Mouse (Mus musculus) layer of hippocampus, adult 8-10 months (tissue): ENCODE measurements around the gene Glis1. TPM values are rescaled to one million over a fixed set of nuclear protein-coding genes. Genes with fewer than 3 reads are reported as not detected.

ENCODE experiments used
- DNase-seq, 2 experiments: peaks; one replicate each; pipeline ENCODE4 v3.0.0; 2022; ENCODE audit warnings: low spot score in 2 of 2
- total RNA-seq, 4 experiments: library from RNA; stranded (reverse); gene quantifications; 2 replicates each; pipeline ENCODE4 v1.2.4; 2022

Glis1 gene
- total RNA-seq, 4 experiments from 2014 or later: 0.99 to 3.1 (median 1.6) TPM

DNA sequence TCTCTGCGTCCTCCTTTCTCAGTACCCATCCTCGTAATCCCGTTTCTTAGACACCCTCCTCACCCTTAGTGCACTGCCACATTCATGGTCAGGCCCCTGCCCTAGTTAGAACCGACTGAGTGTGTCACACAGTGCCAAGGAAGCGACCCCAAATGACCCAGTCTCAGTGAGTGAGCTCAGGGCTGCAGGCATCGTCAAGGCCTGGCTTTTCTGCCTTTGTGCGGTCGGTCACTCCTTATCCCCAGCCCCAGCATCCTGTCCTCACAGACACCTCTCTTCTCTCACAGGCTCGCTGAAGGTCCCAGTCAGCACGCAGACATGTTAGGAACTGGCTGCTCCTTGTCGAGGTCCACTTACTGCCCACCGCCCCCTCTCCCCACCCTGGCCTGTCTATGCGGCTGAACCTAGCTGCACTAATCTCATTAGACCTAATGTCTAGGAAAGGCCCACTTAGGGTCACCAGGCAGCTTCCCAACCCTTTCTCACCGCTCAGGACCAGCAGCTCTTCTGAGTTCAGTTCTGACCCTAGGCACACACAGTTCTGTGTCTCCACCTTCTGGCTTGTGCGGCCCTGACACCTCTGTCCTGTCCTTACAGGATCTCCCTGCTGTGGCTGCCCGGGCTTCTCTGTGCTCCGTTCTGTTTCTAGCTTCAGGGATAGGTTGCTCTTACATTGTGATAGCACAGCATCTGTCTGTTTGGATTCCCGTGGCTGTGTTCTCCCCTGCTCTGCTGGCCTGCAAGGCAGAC is 18.1 kb downstream of the Glis1 start:
- no peak for DNase-seq

DNA sequence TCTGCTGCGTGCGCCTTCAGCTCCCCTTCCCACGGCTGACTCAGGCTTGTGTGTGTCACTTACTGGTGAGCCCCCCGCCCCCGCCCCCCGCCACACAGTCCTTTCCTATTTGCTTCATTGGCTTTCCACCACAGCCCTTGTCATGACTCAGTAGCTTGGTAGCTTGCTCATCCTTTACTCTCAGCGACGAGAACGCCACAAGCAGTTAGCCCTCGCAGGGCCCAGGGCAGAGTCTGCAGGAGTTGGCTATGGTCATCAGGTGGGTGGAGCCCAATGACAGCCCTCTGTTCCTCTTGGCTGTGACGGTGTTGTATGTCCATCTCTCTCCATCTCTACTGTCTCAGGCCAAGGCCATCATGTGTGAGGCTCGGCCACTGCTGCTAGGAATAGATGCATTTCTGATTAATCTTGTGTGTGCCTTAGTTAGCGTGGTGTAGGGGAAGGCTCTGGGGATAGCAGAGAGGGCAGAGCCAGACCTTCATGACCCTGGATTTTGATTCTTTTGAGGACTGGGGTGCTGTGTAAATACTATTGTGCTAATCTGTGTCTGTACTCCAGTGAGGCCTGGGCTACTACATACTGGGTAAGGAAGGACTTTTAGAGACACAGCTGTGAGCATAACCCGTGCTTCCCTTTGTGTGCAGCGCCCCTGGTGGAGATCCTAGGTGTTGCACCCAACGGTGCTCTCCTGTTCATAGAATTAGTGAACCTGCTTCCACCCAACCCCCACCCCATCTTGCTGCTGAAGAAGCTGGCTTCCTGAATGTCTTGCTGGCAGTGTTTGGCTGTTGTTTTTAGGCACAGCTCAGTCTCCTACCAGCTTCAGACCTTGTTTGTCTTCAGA is 19.0 kb downstream of the Glis1 start:
- DNase-seq: peak; percentile 65 to 84

DNA sequence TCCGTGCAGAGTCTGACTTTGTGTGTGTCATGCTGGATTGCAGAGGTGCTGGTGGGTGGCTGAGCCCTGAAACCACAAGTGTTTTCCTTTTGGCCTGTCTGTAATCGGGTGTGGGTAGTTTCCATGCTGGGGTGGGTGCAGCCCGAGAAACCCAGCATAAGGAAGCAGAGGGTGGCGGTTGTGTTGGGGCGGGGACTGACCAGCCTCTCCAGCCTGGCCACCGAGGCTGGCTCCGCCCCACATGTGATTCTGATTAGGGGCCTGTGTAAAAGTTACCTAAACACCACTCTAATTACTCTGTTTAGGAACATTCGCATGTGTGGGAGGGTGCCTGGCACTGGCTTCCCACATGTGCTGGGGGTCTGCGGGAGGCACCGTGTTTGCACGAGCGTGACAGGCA is 23.2 kb downstream of the Glis1 start:
- DNase-seq: no peak

DNA sequence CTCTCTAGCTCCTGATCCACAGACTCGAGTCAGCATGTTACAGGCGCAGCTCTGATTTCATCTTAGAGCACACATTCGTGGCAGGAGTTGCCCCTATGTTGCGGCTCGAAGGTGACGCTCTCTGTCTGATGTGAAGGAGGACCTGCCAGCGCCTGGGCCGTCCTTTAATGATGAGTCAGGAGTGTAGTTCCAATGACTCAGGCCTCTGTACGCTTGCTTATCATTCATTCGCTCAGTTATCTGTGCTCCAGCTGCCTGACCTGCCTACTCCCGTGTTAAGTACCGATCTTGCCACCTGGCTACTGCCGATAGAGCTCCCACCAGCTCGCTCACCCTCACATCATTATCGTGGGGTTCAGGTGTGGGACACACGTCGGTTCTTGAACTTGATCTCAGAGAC is 24.5 kb downstream of the Glis1 start:
- no peak for DNase-seq

DNA sequence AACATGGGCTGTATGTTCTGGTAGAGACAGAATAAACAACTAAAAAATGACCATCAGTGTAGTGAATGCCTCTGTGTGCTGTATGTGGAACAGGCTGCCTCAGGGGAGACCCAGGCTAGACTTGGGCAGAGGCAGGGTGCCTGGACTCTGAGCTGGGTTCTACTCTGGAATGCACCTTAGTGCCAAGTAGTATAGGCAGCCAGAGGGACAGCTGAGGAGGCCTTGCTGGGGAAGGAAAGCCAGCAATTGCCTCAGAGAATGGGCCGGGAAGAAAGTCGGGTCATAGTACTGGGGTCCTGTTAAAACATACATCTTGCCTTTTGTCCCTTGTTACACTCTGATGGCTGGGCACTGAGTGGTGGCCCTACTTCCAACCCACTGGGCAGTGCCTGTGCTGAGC is 25.1 kb downstream of the Glis1 start:
- DNase-seq: no peak

DNA sequence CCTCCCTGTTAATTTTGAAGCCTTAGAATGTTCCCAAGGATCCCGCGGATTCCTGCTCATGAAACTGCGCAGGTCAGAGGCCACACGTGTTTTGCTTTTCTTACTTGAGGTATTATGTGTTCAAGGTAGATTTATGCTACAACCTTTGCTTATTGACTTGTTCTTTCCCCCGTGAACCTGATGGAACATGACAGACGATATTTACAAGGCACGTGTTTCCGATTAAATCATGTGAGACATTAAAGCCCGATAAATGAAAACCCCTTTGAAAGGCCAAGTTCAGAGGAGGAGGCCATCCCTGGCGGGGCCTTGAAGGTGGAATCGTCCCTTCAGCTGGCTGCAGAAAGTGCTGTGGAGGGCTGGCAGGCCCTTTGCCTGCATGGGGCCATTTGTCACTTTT is 26.1 kb downstream of the Glis1 start:
- no peak for DNase-seq

DNA sequence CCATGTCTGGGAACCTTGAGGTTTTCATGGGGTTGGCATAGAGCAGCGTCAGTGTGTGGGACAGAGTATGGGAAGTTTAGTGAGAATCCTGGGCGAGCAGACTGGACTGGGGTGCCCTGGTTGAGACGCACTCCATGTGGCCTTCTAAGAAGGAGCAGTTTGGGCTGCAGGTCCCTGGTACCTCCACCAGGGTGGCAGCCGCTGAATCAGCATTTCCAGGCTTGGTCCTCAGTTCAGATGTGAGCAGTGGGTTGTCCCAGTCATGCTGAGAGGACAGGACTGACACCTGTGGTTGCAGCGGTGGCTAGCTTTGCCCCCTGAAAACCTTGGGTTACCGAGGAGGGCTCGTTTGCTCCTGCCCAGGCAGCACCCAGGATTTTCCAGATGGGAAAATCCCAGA is 33.4 kb downstream of the Glis1 start:
- DNase-seq: no peak

DNA sequence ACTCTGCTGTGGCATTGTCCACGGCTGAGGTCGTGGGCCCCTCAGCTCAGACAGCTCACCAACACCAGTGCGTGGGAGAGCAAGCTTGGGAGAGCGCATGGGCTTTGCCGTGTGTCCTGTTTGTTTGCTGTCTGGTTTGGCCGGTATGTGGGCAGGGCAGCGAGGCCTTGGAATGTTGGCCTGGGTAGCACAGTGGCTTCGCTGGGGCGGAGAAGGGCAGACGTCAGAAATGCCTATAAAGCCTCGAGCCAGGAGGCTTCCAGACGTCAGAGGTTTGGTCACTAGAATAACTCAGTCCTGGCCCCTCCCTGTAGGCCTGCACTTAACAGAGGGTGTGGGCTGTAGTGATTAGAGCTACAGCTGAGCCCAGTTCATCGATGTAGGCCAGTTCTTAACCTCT is 33.9 kb downstream of the Glis1 start:
- DNase-seq: no peak

DNA sequence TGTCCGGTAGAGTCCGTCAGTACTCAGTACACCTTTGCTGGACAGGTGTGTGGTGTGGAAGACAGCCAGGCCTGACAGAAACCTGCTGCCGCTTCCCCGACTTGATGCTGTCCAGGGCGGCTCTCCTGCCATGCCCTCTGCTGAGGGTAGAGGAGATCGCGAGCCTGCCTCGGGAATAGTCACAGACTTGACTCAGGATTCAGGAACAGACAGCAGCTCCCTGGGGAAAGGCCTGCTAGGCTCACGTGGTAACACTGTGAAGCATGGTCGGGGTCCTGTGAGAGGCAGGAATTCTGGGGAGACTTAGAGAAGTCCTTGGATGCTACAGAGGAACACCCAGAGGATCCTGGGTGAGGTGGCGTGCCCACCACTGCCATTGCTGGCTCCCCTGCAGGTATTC is 34.4 kb downstream of the Glis1 start:
- DNase-seq: no peak

DNA sequence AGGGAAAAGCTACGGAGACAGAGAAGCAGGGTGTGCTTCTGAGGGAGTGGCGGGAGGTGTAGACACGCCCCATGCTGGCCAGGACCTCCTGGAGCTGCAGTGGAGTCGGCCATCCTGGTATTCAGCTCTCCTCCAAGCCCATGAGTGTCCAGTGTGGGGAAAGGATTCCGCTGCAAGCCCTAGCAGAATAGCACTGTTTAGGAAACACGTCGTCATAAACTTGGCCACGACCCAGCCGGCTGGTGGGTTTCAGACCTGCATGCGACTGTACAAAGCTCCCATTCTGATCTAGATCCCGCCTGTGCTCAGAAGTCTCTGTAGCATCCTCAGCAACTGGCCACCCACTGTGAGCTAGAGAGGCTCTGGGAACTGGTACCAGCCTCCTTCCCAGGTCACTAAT is 41.9 kb downstream of the Glis1 start:
- no peak for DNase-seq

DNA sequence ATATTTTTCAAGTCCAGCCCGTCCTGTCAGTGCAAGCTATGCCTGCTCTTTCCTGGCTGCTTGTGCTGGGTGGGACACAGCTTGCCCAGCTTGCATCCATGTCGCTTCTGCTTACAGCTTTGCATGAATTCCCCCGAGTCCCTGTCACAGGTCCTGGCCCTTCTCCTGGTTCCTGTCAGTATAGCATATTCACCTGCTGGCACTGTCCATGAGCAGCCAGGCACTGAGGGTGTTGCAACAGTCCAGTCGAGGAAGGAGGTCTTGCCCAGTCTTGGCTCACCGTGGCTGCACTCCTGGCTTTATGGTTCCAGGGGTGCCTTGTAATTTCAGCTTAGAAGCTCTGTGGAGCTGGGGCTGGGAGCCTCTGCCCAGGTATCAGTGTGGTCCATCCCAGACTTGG is 44.6 kb downstream of the Glis1 start:
- DNase-seq: no peak

DNA sequence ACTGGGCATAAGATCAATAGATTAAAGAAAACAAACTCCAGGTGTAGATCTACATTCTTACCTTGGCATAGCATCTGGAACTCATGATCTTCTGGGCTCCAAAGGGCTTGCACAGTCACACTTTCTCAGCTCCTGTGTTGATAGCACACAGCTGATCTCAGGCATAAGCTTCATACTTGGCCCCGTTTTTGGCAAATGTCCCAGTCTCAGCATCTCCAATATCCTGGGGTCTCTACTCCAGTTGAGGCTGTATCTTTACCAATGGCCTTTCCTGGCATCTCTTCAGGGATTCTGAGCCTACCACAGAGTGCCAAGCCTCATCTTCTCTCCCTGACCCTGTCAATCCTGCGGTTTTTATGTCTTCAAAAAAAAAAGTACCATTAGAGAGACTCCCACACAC is 48.1 kb downstream of the Glis1 start:
- no peak for DNase-seq

DNA sequence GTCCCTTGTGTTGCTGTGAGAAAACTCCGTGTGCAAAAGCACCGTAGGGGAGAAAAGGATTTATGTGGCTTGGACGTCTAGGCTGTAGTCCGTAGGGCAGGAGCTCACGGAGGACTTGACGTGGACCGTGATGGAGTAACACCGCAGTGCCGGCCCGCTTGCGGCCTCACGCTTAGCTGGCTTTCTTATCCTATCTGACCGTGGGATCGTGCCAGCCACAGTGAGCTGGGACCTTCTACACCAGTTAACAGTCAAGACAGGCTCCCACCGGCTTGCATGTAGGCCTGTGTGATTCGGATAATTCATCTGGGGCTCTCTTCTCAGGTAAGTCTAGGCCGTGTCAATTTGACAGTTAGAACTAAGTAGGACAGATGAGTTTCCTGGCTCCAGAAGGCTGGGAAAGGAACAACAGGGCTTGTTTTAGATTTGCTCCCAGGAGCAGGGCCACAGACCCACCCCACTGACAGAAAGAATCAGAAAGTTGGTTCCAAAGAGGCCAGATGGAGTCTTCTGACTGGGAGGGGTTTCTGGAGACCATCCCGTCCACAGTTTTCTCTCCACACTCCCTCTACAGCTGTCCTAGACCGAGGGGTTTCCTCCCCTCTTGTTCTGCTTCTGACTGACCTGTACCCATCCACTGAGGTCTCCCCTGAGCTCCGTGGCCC is 49.3 kb downstream of the Glis1 start:
- DNase-seq: no peak

DNA sequence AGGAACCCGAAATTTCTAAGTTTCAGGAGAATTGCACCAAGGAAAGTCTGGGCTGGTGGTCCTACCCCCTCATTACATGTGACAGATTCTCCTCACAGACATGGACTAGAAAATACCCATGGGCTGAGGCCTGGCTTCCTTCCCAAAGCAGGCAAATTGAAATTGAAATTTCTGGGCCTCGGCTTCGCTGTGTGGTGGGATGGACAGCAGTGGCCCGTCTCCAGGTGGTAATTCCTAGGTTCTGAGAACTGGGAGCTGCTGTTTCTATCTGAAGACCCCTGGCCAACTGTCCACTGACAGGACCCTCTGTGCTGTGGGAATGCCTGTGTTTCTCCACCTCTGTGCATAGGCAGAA is 49.8 kb downstream of the Glis1 start:
- DNase-seq: no peak

DNA sequence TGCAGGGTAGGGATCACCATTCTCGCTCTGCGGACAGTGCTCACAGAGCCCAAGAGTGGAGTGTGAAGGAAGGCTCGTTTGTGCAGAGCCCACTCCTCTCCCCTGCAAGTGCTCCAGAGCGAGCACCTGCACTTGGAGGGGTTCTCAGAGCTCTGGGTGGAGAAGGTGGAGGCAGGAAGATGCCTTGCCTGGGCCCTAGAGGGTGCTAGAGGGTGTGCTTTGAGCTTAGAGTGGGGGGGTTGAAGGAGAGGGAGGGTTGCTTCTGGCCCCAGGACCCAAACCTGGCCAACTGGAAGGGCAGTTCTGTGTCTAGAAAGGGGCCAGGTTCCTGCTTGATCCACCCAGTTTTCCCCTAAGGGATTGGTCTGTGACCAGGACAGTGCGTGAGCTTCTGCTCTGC is 51.5 kb downstream of the Glis1 start:
- DNase-seq: no peak

DNA sequence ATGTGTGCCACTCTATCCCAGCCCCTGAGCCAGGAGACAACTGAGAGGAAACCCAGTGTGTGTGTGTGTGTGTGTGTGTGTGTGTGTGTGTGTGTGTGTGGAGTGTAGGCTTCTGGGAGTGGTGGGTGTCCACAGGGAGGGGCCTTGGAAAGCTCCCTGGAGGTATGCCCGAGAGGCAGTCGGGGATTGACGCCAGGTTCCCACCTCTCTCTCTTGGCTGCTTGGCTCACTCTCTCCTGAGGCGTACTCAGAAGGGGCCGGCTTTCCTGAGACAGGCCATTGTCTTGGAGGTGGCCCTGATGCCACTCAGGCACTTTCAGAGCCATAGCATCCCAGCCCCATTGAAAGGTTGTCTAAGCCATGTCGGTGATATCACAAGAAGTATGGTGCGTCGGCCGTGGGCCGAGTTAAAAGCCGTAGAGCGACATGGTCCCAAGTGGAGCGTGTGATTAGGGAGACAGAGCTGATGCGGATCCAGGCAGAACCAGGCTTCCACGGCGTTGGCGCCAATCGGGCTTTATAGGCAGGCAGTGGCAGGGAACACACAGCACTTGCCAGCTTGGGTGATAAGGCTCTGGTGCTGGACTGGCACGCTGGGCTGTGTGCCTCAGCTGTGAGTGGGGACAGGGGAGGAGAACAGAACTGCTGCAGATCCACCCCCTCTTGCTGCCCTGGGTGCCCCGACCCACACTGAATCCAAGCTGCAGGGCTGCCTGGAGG is 54.9 kb downstream of the Glis1 start:
- DNase-seq: no peak

DNA sequence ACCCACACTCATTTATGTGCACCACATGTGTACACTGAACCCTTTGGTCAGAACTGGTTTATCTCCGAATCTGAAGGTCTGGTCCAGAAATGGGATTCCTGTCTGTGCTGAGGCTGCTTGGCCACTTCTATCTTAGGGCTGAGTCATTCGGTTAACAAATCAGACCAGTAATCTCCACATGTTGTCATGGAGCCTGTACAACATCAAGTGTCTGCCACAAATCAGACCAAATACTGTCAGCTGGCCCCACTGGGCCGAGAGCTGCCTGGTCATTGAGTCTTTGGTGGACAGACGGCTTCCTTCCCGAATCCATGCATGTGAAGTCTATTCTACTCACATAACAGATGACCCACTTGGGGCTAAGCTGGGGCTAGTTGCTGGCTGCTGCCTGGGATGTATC is 58.6 kb downstream of the Glis1 start:
- DNase-seq: no peak

DNA sequence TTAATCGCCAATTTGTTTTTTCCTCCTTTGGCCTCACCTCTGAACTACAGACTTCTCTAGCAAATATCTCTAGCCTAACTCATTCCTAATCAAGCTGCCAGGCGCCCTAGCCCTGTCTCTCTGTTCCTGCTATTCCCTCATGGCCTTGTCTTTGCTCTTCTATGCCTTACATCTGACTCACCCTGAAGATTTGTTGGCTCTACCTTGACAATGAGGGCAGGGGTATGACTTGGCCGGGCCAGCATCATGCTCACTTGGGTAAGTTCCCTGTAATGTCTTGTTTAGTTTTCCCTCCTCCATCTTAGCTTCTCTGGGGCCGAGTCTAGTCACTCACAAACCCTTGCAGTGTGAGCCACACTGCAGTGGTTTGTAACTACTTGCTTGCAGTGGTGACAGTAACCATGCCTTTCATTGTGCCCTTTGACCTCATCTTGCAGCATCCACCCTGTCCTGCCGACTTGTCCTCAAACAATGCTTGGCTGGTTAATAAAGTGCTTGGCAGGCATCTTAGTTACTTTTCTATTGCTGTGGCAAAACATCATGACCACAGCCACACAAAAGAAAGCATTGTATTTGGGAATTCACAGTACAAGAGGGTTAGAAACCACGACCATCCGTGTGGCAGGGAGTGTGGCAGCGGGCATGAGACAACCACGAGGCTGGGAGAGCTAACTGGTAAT is 61.5 kb downstream of the Glis1 start:
- no peak for DNase-seq

DNA sequence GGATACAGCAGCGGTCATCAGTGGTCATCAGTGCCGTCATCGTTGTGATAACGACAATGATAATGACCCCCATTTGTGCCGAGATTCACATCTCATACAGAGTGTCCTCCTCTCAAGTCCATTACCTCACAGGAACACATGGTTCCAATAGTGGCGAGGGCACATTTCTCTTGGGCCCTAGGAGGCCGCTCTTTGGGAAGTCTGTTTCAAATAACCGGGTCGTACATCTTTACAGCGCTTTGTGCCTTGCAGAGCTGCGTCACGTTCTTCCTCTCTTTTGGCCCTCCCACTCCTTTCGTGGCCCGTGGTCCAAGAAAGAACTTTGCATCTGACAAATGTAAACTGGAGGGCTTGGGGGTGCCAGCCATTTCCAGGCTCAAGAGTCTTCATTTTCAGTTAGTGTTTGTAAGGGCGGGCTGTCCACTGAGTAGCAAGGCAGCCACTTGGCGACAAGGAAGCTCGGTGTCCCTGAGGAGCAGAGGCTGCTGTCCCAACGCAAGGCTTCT is 63.1 kb downstream of the Glis1 start:
- no peak for DNase-seq

DNA sequence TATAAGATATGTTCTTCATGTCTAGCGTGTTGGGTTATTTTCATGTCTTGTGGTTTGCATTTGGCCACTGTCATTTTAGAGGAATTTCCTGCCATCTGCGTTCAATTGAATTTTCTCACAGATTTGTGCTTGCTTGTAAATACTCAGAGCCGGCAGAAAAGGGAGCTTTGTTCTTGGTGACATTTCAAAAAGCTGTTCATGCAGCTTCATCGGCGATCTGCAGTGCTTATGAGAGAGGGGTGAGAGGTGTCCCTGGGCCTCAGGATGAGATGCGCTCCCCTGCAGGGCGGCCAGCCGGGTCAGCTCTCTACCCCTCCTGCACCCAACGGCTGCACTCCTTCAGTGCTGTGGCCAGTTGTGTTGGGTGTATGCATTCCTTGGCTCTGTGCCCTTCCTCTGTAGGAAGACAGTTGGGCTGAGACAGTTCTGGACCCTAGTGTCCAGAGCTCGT is 68.2 kb downstream of the Glis1 start:
- peak; percentile 34 to 42 for DNase-seq

DNA sequence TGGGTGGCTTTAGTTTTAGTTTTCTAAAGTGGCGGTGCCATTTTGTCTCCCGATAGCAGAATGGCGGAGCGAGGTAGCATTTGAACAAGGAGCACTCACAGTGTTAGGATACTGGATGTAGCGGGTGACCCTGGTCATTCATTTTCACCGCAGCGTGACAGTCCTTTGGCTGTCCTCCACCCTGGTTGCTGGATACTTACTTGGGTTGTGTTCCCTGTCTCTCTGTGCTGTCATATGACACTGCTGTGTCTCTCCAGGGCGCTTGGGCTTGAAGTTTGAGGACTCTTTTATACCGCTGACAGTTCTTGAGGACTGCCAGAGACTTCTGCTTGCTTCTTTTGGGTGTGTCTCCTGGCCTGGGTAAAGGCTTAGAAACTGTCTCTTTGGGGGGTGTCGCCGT is 80.6 kb downstream of the Glis1 start:
- DNase-seq: no peak
